Mouse (Mus musculus) spleen, postnatal 36 days (tissue): ENCODE data around the gene Cpn2.
A peak's percentile ranks its signal among the peaks of the same experiment; 100 is the strongest.

ENCODE experiments used
- DNase-seq, 2 experiments: peaks; one replicate each; pipeline ENCODE4 v3.0.0; 2022; ENCODE audit warnings: low spot score in 2 of 2, mixed read lengths in 1 of 2

Cpn2 gene

DNA sequence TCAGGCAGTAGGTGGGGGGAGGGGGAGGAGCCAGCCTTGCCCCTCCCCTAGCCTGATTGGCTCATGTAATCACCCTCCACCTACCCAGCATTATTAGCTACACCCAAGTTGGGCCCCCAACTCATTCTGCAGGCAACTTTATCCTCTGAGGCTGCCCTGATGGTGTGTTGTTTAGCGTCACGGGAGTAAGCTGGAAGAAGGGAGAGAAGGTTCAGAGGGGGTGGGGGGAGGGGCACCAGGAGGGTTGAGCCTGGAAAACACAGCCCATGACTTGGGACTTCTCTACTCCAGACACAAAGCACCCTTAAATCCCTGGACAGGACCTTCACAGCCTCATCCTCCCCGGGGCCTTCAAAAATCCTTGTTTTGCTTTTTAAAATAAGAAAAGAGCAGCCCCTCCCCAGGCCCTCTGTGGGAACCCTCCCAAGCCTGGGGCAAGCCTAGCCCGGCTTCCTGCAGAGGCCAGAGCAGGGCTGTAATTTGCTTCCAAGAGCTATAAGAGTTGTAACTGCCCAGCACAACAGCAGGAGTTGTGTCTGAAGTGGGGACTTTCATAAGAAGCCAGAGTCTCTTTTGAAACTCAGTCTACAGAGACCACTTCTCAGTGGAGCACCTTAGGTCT lies 13.5 kb upstream of the Cpn2 start:
- no peak for DNase-seq

DNA sequence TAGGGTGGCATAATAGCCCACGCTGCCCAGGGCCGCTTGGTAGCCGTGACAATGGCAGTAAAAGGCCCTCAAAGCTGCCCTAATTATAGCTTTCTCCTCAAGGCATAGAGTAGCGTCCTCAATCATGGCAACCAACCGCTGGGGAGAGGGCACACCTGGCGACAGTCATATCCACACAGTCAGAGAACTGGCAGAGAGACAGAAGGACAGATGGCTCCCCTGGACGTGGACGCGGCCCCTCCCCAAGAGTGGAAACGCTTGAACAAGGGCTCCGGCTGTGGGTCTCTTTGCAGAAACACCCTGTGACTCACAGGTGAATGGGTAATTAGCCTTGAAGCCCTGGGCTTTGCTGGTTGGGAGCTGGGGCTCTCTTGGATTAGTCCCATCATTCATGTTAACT lies 11.1 kb upstream of the Cpn2 start:
- DNase-seq, result no peak

DNA sequence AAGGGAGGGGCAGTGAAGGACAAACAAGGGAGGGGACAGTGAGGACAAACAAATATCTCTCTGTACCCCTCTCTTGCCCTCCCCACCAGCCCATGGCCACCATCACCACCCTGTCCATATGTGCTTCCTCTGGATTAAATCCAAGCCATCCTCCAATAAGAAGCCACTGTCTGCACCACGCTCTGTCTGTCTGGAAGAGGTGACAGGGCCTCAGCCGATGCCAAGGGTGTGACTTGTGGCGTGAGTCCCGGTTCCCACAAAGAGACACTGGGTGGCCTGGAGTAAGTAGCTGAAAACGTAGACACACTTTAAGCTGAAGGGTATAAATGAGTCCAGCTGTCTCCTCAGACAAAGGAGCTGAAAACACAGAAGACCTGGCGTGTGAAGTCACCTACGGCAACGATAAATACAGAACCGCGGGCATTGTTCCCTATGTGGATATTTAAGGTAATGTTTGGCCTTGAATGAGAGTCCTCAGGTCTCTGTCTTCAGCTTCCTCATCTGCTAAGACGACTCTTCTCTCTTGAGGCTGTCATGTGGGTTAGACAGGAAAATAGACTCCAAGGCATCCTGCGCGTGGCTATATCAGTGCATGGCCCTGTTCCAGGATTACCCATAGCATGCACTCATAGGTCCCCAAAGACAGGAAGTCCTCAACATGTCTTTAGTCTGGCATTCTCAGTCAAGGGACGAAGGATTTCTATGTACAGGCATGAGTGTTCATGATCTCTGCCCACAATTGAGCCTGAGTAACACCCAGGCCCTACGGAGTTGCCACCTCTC lies 8.4 kb upstream of the Cpn2 start:
- no peak for DNase-seq

DNA sequence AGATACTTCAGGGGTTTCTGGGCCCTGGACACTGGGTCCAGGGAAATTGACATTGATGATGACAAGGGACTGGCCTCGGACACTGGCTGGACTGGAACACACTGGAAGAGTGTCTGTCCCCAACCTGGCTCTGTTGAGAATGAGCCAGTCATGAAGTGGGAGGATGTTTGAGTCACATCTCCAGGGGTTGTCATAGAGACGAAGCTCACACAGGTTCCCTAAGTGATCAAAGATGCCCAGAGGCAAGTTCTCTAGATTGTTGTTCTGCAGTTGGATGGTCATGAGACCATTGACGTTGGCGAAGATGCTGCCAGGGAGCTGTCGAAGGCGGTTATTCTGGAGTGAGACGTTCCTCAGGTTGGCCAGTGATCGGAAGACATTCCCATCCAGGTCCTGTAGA lies 5.8 kb upstream of the Cpn2 start:
- no peak for DNase-seq

DNA sequence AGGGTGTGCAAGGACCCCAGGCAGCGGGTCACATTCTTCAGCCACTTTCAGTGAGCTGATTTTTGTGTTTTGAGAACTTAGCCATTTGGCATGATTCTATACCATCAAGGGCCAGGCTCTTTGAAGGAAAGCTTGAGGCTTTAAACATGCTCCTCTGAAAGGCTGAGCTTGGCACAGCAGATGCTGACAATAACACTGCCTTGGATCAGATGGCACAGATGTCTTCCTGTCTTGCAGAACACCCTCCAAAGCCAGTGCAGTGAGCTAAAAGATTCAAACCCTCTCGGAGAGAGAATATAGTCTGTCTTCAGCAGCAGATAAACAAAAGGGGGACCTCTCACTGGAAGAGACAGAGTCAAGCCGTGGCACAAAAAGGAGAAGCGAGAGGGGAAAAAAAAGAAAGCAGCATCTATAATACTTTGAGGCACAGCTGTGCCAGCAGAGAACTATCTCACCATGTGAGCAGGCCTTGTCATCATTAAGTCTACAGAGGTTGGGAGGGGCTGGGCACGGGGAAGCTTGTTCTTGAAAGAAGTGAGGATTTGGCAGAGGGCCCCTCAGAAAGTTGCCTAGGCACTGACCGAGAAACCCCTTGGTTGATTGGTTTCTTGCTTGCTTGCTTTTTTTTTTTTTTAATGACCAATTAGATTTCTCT lies 4.8 kb upstream of the Cpn2 start:
- DNase-seq, result peak; percentile 42 to 48

DNA sequence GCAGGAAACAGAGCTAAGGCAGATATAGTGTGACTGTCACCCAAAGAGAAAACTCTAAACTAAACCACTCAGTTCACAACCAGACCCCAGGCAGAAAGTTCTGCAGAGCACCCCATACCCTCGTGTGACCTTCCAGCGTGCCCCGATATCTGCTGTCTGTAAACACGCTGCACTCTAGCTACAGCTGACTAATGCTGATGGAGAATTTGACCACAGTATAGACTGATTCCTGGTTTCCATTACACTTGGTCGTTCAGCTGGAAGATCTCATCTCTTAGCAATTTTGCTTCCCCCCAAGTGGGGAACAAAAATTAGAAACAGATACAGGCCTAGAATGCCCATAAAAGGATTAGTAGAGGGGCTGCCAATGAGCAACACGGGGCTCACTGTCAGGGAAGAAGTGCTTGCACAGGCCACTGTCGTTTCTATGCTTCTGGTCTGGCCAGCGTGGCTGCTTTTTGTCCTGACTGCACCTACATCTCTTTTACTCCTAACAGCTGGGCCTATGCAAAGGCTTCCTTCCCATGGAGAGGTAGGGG lies 4.0 kb upstream of the Cpn2 start:
- no peak for DNase-seq

DNA sequence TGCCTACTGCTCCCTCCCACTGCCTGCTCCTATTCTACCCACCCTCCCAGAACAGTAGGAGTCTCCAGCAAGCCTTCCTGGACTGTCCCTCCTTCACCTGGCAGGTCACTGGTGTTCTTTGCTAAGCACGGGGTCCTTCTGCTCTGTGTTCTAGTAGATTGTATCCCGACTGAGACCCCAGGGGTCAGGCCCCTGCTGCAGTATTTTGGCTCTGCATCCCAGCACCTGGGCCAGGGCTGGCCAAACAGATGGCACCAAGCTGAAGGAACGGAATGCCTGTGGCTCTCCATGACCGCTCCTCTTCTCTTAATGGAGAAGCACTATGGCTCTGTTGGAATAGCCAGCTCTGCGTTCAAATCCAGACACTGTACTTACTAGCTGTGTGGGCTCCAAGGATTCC lies 738 bp downstream of the Cpn2 start:
- no peak for DNase-seq

DNA sequence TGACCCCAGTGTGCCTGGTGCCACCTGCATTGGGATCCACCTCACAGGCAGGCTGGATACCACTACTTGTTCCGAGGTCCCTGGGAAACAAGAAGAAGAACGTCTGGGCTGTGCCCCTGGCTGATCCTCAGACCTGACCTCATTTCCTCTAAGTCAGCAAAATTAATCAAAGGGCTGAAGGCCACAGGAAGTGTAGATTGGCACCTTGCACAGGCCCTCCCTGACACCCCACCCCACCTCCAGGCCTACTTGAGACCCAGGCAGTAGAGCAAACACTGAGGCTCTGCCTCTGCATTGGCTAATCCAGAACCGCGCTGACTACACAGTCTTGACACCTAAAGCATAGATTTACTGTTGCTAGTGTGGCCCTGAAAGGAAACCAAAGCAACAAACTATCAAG lies 1.7 kb downstream of the Cpn2 start:
- DNase-seq, result no peak

DNA sequence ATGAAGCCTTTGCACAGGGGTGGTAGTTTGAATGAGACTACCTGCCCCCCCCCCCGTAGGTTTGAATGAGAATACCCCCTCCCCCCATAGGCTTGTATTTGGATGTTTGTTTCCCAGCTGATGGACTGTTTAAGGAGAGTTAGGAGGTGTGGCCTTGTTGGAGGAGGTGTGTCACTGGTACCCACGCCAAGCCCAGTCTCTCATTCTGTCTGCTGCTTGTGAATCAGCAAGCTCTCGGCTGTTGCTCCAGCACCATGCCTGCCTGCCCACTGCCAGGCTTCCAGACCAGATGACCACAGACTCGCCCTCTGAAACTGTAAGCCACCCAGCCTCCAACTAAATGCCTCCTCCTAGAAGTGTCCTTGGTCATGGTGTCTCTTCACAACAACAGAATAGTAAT lies 4.1 kb downstream of the Cpn2 start:
- DNase-seq, result no peak

DNA sequence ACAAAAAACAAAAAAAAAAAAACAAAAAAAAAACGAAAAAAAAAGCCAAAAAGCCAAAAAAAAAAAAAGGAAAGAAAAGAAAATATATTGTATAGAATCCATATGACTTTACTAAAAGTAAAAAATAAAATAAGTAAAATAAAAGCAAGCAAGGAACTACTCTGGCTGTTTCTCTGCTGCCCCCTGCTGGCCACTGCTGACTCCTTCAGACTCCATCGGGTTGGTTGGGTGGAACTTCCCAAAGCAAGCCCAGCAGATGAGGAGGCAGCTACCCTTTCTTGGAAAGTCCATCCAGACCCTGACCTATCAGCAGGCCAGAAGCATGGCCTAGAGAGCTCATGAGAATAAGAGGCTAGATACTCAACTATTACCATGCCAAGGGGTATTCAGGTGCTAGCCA lies 4.6 kb downstream of the Cpn2 start:
- peak; percentile 35 to 50 for DNase-seq

DNA sequence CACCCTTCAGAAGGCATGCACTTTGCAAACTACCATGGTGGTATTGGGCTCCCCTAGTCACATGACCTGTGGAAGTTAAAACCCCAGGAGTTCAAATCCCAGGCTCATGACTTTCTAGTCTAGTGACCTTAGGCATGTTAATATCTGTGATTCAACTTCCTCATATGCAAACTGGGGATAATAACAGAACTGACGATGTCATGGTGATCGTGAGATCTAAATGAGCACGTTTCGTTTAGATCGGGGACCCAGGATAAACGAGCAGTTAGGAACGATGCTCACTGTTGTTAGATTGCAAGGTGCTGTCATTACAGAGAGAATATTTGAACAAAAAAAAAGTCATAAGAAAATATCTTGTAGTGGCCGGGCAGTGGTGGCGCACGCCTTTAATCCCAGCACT lies 5.1 kb downstream of the Cpn2 start:
- no peak for DNase-seq

DNA sequence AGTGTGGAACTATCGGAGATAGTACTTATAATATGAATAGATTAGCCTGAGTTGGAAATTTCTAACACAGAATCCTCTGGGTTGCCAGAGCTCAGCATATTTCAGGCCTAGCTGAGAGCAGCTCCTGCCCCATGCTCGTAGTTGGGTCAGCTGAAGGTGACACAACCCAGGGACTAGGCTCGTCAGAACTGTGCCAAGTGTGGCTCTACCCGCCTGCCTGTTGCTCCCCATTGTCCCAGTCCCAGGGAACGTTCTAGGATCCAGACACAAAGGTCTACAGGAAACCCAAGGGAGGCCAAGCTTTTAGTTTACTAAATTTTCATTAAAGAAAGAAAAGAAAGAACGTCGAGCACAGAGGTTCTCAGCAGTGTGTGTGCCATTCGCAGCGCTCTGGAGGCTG lies 6.0 kb downstream of the Cpn2 start:
- no peak for DNase-seq

DNA sequence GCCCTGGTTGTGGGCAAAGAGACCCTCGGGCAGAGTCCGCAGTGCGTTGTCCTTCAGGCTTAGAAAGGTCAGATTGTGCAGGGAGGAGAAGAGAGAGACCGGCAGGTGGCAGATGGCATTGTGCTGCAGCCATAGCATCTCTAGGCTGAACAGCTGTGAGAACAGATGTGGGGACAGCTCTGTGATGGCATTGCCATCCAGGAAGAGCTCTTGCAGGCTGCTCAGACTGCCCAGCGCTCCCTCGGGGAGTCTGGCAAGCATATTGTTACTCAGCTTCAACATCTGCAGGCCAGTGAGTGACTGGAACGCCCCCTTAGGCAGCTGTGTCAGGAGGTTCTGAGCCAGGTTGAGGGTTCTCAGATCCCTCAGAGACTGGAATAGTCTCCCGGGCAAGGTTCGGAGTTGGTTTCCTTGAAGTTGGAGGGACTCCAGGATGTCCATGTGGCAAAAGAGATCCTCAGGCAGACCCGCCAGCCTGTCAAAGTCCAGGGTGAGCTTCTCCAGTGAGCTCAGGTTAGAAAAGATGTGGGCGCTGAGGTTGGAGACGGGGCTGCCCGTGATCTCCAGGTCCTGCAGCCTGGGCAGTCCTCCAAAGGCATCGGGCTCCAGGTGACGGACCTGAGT lies 7.2 kb downstream of the Cpn2 start:
- no peak for DNase-seq

DNA sequence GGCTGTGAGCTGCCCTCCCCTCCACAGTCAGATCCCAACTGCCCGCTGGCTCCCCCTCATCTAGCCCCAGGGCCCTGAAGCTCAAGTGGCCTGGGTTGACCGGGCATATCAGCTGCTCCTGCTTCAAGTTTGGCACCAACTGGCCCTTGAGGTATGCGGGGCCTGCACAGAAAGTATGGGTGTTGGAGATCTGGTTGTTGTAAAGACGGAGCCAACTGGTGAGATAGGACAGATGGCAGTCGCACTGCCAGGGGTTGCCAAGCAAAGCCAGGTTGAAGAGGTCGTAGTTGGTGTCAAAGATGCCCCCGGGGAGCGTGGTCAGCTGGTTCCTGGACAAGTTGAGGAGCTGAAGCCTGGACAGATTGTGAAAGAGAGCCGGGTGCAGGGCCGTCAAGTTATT lies 7.9 kb downstream of the Cpn2 start:
- DNase-seq, result no peak

DNA sequence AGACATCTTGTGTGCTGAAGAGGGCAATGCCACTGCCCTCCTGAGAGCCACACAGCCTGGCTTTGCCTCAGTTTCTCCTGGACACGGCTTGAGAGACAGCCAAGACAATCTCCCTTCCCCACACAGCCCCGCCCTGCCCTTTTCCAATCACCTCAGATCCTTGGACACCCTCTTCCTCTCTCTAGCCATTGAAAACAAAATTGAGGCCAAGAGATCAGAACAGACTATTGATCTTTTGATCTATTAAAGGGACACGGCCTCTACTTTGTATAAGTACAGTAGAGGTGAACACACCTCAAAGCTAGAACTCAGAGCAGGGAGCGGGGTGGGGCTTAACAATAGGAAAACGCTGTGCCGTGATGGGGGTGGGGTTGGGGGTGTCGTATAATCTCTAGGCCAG lies 8.9 kb downstream of the Cpn2 start:
- no peak for DNase-seq

DNA sequence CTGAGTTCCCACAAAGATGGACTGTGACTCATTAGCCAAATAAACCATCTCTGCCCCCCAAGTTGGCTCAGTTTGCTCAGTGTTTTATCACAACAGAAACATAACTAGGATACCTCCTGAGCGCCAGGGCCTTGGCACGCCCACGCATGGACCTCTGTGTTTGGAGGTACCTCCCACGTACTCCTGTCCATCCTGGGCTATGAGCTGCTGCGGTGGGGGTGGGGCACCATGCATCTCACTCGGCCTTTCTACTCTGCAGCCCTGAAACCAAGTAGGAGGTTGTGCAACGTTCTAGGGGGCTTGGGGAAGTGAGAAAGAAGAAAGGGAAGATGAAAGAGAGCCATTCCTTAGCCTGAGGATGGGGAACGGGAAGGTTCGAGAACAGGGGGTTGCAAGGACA lies 9.6 kb downstream of the Cpn2 start:
- no peak for DNase-seq

DNA sequence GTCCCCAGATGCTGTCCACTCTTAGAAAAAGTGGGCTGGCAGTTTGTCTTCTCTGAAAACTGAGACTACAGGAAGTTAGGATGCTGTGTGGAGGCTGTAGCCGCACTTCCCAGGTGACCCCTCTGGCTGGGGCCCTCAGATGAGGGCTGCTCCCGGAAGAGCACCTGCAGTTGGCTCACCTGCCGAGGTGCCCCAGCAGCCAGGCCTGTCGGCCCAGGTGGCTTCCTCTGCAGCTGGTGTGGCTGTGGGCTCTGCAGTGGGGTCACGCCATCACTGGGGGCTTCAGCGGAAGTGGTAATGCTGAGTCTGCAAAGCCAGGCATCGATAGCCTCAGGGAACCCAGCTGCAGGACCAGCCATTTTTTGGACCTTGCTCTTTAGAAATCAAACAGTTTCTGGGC lies 12.2 kb downstream of the Cpn2 start:
- DNase-seq, result no peak

DNA sequence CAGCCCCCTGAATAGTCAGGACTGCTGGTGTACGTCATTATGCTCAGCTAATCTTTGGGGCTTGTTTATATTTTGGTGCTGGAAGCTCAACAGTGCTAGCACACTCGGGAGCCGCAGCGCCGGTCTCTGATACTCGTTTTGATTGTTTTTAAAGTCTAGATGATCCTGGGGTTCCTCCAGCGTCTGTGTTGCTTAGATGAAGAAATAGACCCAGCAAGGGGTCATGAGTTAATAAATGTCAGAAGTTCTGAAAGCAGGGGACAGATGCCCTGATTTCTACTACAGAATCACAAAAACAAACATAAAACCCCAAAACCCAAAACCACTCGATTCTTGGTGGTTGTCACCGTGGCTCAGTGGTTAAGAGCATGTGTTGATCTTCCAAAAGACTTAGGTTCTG lies 13.4 kb downstream of the Cpn2 start:
- no peak for DNase-seq

DNA sequence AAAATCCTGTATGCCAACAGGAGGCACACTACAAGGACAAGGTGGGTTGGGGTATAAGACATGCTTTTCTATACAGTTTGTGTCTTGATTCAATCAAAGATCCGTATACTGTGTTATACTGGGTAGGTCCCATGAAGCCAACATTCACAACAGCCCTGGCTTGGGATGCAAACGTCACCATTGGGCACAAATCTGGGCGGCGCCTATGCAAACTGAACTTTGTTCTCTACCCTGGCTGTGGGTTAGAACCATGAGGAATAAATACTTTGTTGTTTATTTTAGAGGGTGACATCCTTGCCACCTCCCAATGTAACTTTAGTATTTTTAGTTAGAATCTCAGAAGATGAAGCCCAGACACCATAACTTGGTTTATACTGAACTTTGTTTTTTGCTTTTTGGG lies 13.9 kb downstream of the Cpn2 start:
- DNase-seq, result no peak

DNA sequence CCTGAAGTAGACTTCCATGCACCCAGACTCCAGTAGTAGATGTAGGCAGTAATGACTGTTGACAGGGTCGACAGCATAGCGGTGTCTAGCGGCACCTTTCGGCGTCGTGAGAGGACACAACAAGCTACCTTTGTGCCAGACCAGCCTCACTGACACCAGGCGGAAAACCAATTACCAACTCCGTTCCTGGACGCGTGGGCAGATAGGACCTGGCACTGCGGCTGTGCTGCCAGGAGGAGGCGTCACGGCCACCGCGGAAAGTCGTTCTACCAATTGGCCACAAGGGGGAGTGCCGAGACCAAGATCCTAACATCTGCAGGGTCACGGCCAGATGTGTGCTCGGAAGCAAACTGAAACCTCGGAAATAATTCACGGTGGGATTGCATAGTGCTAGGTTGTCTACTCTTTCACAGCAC lies 15.3 kb downstream of the Cpn2 start:
- DNase-seq, result peak; percentile 67 to 68

DNA sequence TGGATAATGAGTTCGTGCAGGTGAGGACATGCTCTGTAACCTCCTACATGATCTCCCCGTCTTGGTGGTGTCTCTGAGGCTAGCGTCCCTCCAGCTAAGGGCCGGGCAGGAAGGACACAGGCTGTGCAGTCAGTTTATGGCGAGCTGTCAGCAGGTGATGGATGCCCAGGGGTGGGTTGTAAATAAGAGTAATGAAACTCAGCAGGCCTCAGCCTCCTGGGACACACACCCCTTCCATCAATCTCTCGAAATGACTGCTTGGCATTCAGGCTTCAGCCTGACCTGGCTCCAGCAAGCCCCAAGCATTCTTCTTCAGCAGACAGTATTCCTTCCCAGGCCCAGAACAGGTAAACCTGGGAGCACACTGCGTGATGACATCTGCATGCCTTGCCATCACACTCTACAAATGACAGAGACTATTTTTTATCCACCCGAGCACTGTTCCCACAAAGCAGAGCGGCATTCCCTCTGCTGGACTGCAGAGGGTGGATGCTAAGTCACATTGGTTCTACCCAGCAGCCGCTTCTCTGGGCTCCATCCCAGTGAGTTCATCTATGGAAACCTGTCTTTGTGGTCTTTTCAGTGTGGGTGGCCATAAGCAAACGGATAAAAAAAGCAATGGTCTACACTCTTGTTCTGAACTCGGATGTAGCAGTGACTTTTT lies 23.1 kb downstream of the Cpn2 start:
- no peak for DNase-seq

DNA sequence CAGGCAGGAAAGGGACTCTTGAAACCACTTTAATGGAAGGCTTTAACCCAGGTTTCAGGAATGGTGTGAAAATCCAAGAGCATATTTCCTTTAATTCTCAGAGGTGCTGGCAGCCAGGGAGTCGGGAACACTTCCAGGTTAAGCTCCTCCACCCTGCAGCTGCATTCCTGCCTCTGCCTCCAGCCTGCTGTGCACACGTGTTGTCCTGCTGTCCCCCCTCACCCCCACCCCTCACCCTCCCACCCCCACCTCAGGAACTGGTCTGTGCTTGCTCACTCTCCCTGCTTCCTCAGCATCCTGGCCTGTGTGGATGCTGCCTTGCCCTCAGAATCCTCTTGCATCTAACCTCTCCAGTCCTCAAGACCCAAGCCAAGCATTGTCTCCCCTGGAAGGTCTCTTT lies 25.7 kb downstream of the Cpn2 start:
- DNase-seq, result no peak
